Mouse (Mus musculus) CD4-positive, CD25-positive, alpha-beta regulatory T cell, adult 2 months (primary cell): ENCODE data around the gene Thbs3.

Experiments used
- DNase-seq: peaks from one replicate; pipeline ENCODE4 v3.0.0-alpha.2; 2012; ENCODE audit warnings: low read depth, low spot score

The Thbs3 gene

GRCm38 (mm10) chr3:89226900-89227299, 11.9 kb downstream of the Thbs3 start, which contains the start of gene Mtx1:
TSS of gene Mtx1 (minus strand) at chr3:89227088.
- DNase-seq = no peak

GRCm38 (mm10) chr3:89227307-89228179, 12.6 kb downstream of the Thbs3 start:
- peak; percentile 88 for DNase-seq

- peak; percentile 91 for DNase-seq
These were observed 13.2 kb downstream of the Thbs3 start for GRCm38 (mm10) chr3:89228180-89228549.

DNA sequence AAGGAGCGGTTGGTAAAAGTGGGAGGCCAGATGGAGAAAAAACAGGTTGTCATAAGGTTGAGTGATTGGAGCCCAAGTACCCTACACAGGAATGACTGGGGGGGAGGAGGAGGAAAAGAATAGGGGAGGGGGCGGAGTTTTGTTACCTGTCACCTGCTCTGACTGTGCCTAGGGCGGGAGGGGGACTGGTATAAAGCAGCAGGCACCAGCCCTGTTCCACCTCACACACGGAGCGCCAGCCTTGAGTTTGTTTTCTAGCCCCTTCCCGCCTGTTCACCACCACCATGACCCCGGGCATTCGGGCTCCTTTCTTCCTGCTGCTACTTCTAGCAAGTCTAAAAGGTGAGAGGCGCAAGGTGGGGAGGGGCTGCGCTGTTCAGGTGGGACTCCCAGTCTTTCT, 13.9 kb downstream of the Thbs3 start, which contains the start of gene Muc1:
Muc1 (plus strand) TSS at position 222 of the 400 bp plus-strand sequence.
- peak; percentile 31 for DNase-seq

DNA sequence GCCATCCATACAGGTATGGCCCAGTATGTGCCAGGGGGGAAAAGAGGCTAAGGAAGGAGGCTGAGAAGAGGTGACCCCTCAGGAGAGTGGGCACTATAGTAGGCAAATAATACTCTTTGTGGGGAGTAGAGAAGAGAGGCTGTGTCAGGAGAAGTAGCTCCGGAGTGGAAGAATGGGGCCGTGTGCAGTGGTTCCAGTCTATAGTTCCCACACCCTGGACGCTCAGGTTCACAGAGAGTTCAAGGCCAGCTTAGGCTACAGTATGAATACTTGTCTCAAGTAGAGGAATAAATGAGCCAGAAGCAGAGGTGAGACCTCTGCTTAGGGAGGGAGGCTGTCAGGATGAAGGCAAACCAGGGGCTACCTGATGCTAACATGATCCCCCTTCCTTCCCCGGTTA, 14.3 kb downstream of the Thbs3 start:
- DNase-seq = no peak

DNA sequence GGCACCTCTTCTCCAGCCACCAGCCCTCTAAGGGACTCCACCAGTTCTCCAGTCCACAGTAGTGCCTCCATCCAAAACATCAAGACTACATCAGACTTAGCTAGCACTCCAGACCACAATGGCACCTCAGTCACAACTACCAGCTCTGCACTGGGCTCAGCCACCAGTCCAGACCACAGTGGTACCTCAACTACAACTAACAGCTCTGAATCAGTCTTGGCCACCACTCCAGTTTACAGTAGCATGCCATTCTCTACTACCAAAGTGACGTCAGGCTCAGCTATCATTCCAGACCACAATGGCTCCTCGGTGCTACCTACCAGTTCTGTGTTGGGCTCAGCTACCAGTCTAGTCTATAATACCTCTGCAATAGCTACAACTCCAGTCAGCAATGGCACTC, 15.6 kb downstream of the Thbs3 start:
- no peak for DNase-seq

- peak; percentile 62 for DNase-seq
These were observed 16.4 kb downstream of the Thbs3 start for GRCm38 (mm10) chr3:89231345-89231744.

GRCm38 (mm10) chr3:89231772-89232275, 16.8 kb downstream of the Thbs3 start:
- DNase-seq = no peak

DNA sequence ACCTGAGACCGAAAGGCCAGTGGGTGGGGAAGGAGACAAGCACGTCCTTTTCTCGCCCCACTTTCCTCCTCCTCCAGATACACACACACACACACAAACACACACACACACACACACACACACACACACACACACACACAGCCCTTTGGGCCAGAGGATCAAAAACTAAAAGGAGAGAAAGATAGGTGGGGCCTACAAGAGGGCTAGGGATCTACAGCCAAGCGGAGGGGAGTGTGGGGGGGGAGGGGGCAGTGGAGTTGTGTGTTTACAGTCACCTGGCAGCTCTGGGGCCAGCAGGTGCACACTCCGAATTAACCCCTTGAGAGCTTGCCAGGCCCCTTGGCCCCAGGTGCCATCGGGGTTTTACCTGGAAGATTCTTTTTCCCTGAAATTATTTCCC, 17.6 kb downstream of the Thbs3 start:
- no peak for DNase-seq

GRCm38 (mm10) chr3:89233562-89234110, 18.7 kb downstream of the Thbs3 start:
- DNase-seq = no peak

DNA sequence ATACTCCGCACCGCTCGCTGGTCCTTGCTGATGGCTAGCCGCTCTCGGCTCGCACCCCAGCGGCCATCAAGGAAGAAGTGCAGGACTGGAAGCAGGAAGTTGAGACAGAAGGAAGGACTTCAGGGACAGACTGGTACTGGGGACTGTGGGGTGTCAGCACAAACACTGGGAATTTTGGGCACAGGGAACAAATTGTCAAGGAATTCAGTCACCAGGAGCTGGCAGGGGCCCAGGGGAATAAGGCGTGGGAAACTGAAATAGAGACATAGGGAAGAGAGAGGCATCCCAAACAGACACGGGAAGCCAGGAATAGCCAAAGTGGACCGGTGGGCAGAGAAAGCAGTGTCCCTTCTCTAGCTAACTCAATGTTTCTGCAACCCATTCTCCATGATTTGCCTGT, 21.5 kb downstream of the Thbs3 start:
- no peak for DNase-seq

GRCm38 (mm10) chr3:89237682-89238081, 22.7 kb downstream of the Thbs3 start:
- DNase-seq = no peak

GRCm38 (mm10) chr3:89238494-89238893, 23.5 kb downstream of the Thbs3 start:
- no peak for DNase-seq

- peak; percentile 77 for DNase-seq
These were observed 27.4 kb downstream of the Thbs3 start for GRCm38 (mm10) chr3:89242331-89242895.

DNA sequence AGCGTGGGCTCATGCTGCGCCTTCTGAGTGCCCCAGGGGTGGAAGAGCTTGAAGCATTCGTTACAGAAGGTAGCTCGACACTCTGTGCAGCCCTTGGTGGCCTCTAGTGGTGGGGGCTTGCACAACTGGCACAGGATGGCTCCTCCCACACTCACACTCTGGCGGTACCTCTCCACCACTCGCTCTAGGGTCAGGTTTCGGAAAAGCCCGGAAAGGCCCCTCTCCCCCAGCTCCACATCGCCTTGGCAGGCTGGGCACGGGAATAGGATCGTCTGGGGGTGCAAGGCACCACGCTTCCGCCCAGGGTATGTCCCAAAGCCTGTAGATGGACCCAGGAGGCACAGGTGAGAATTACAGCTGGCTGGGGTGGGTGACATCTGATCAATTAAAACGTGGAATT, 28.6 kb downstream of the Thbs3 start:
- peak; percentile 83 for DNase-seq

DNA sequence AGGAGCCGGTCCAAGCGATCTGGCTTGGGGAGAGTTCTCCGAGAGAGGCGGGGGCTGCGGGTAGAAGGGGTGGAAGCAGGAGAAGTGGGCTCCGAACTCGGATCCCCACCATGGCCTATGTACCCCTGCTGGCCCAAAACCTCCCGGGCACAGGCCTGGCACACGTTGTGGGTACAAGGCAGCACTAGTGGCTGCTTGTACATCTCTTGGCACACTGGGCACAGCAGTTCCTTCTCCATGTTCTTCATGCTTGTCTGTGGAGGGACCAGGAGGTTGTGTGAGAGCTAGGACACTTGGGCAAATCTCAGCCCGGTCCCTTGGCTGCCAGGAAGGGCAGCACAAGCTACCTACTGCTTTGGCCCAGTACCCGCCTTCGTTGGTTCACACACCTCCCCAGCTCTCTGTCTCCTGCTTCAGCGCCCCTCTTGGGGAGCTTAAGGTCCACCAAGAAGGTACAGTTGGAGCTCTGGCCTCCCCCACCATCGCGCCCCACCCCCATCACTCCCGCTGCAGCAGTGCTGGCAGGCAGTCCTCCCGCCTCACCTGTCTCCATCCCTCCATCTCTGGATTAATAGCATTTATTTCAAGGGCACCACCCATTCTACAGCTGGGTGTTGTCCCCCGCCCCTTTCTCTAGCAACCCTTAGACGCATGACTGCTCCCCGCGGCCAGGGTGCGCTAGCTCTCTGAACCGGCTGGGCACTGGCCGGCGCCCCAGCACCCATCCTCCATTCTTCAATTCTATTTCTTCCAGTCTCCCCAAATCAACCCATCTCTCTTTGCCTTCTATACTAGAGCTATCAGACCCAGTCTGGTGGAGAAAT, 29.4 kb downstream of the Thbs3 start:
- peak; percentile 72 for DNase-seq

DNA sequence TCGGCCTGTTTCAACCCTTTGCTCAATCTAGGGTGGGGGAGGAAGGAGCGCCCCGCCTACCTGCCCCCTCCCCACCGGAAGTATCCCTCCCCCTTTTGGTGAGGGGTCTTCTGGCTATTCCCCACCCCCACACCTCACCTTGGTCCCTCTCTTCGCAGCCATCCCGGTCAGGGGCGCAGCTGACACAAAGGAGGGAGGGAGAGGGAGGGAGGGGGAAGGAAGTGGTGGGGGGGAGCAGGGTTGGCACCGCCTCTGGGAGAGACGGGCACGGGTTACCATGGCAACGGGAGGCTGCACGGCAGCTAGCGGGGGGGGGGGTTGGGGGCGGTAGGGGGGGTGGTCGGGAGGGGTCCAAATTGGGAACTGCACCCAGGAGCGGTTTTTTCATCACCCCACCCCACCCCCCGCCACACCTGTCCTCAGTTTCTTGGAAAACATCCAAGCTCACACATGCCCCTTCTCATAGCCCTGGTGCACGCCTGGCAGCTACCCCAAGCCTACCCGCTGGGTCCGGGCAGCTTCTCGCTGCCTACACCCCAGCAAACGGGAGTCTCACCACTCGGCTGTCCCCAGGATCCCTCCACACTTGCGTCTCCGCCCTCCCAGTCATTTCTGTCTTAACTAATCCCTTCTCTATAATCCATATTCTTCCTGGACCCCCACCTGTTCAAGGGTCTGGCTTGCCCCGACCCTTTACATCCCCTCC, 30.2 kb downstream of the Thbs3 start:
- DNase-seq = peak; percentile 77

- DNase-seq = peak; percentile 80
These were observed 30.8 kb downstream of the Thbs3 start, which contains the start of gene Krtcap2 for GRCm38 (mm10) chr3:89245688-89246171. TSS of gene Krtcap2 (plus strand) at chr3:89245966.

- peak; percentile 92 for DNase-seq
These were observed 31.5 kb downstream of the Thbs3 start, which contains the start of gene Trim46 for GRCm38 (mm10) chr3:89246261-89247100. TSS of gene Trim46 (minus strand) at chr3:89246309.

DNA sequence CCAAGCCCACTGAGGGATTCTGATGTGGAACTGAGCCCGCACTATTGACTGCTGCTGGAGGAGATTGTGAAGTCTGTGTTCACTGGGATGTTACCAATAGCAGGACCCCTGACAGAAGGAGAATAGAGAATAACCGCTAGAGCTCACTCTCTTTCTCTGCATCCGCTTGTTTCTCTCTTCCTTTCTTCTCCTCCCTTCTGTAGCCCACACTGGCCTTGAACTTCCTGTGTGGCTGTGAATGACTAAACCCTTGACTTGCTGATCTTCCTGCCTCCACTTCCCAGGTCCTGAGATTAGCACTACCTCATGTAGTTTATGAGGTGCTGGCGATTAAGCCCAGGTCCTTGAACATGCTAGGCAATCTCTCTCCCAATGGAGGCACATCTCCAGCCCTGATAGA, 32.5 kb downstream of the Thbs3 start:
- DNase-seq = peak; percentile 13
